Mouse (Mus musculus) E14TG2a.4 (cell line): ENCODE results near the gene Rpl36al.

Experiments used
- CTCF ChIP-seq: conservative IDR thresholded peaks from 2 replicates; pipeline ENCODE4 v1.5.1; 2014; ENCODE audit warnings: low read length
- NANOG ChIP-seq: IDR thresholded peaks from 2 replicates; pipeline ENCODE4 v1.6.1; 2014; ENCODE audit warnings: borderline replicate concordance, low read length, mixed read lengths

DNA sequence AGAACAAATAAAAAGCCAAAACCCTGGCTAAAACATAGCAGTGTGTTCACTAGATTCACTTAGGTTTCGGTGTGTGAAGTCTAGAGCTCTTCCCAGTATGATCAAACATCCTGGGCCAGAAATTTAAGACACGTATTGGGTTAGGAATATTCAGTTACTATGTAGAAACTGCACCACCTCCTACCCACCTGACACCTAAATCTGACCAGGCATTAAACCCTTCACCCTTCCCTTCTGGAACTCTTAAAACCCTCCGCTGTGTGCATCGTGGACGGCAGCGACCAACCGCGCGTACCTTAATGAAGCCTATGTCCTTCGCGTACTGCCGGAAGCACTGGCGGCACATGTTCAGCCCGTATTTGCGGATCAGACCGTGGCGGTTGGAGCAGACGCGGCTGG is 25.5 kb downstream of the Rpl36al start:
- TF ChIP-seq CTCF = no peak
- TF ChIP-seq NANOG = no peak
